Mouse (Mus musculus): ENCODE measurements around the gene Camkk1. TPM values are rescaled to one million over a fixed set of nuclear protein-coding genes. Genes with fewer than 3 reads are reported as not detected.

Gene Camkk1
- polyA plus RNA-seq, 1 experiment from 2014 or later, result 13.3 TPM

- Histone ChIP-seq H3K36me3 (no peaks in the 10 kb centered on the region), H3K4me1 (no peaks in the 10 kb centered on the region), H3K4me2 (replicated peaks) (no peak overlapping the region), H3K9ac (no peak overlapping the region), H3K4me3 (no peak overlapping the region), H3K9me3 (replicated peaks) (no peaks in the 10 kb centered on the region), H3K27ac (no peak overlapping the region), H3K27me3 (no peaks in the 10 kb centered on the region)
- no peak for ATAC-seq (ENCODE audit: low FRiP score)
- 69% methylated on average over 13 of the region's 13 CpGs for WGBS
Observed at GRCm38 (mm10) chr11:72997529-72998326, 21.1 kb upstream of the Camkk1 start.

GRCm38 (mm10) chr11:72998771-72999170 lies 20.0 kb upstream of the Camkk1 start, which contains the start of gene P2rx1:
P2rx1 (plus strand) TSS chr11:72999103.
- Histone ChIP-seq H3K36me3 (no peaks in the 10 kb centered on the region), H3K4me3 (no peak within 1 kb of the TSS), H3K9me3 (replicated peaks) (no peaks in the 10 kb centered on the region), H3K27ac (no peak within 1 kb of the TSS), H3K4me1 (no peaks in the 10 kb centered on the region), H3K27me3 (no peaks in the 10 kb centered on the region), H3K9ac (no peak within 1 kb of the TSS), H3K4me2 (replicated peaks) (no peak within 1 kb of the TSS)
- ATAC-seq (ENCODE audit: low FRiP score), result no peak
- 51% methylated on average over 8 of the region's 8 CpGs for WGBS

GRCm38 (mm10) chr11:73001029-73001428 lies 17.8 kb upstream of the Camkk1 start:
- Histone ChIP-seq H3K36me3 (no peaks in the 10 kb centered on the region), H3K27ac (no peak overlapping the region), H3K27me3 (no peaks in the 10 kb centered on the region), H3K4me1 (no peaks in the 10 kb centered on the region), H3K9me3 (replicated peaks) (no peaks in the 10 kb centered on the region), H3K9ac (no peak overlapping the region), H3K4me3 (no peak overlapping the region), H3K4me2 (replicated peaks) (no peak overlapping the region)
- no peak for ATAC-seq (ENCODE audit: low FRiP score)
- WGBS, result 13% methylated on average over 6 of the region's 6 CpGs

- no peaks in the 10 kb centered on the region for H3K36me3 ChIP-seq
- no peaks in the 10 kb centered on the region for H3K4me1 ChIP-seq
- 4% methylated on average over 2 of the region's 2 CpGs for WGBS
- no peak for ATAC-seq (ENCODE audit: low FRiP score)
- H3K27ac ChIP-seq, result no peak overlapping the region
- H3K9ac ChIP-seq, result no peak overlapping the region
- H3K4me3 ChIP-seq, result no peak overlapping the region
- no peak overlapping the region for H3K4me2 ChIP-seq (replicated peaks)
- H3K9me3 ChIP-seq (replicated peaks), result no peaks in the 10 kb centered on the region
- H3K27me3 ChIP-seq, result peaks cover 17% of the 10 kb centered on the region; the same call in 1 of the 2 replicates
Observed at GRCm38 (mm10) chr11:73006377-73006776, 12.4 kb upstream of the Camkk1 start.

GRCm38 (mm10) chr11:73007113-73007512 lies 11.7 kb upstream of the Camkk1 start:
- no peak for ATAC-seq (ENCODE audit: low FRiP score)
- 81% methylated on average over 3 of the region's 3 CpGs for WGBS

GRCm38 (mm10) chr11:73007698-73008481 lies 10.9 kb upstream of the Camkk1 start:
- H3K27me3 ChIP-seq, result peaks cover 17% of the 10 kb centered on the region; the same call in 1 of the 2 replicates
- no peaks in the 10 kb centered on the region for H3K36me3 ChIP-seq
- H3K9ac ChIP-seq, result no peak overlapping the region
- no peak for ATAC-seq (ENCODE audit: low FRiP score)
- no peak overlapping the region for H3K4me3 ChIP-seq
- no peaks in the 10 kb centered on the region for H3K4me1 ChIP-seq
- H3K27ac ChIP-seq, result no peak overlapping the region
- H3K9me3 ChIP-seq (replicated peaks), result no peaks in the 10 kb centered on the region
- no peak overlapping the region for H3K4me2 ChIP-seq (replicated peaks)
- 63% methylated on average over 11 of the region's 11 CpGs for WGBS

More at GRCm38 (mm10) chr11:73007113-73007512, 11.7 kb upstream of the Camkk1 start:
- no peaks in the 10 kb centered on the region for H3K9me3 ChIP-seq (replicated peaks)
- H3K4me3 ChIP-seq, result no peak overlapping the region
- H3K27ac ChIP-seq, result no peak overlapping the region
- H3K4me2 ChIP-seq (replicated peaks), result no peak overlapping the region
- H3K36me3 ChIP-seq, result no peaks in the 10 kb centered on the region
- peaks cover 17% of the 10 kb centered on the region; the same call in 1 of the 2 replicates for H3K27me3 ChIP-seq
- no peak overlapping the region for H3K9ac ChIP-seq
- no peaks in the 10 kb centered on the region for H3K4me1 ChIP-seq

GRCm38 (mm10) chr11:73008826-73009225 lies 10.0 kb upstream of the Camkk1 start:
- no peaks in the 10 kb centered on the region for H3K36me3 ChIP-seq
- no peak for ATAC-seq (ENCODE audit: low FRiP score)
- no peak overlapping the region for H3K27ac ChIP-seq
- no peaks in the 10 kb centered on the region for H3K9me3 ChIP-seq (replicated peaks)
- no peaks in the 10 kb centered on the region for H3K4me1 ChIP-seq
- no peak overlapping the region for H3K4me2 ChIP-seq (replicated peaks)
- H3K4me3 ChIP-seq, result no peak overlapping the region
- no peak overlapping the region for H3K9ac ChIP-seq
- WGBS, result 68% methylated on average over 2 of the region's 2 CpGs
- H3K27me3 ChIP-seq, result peaks cover 17% of the 10 kb centered on the region; the same call in 1 of the 2 replicates

GRCm38 (mm10) chr11:73009531-73010274 lies 9.1 kb upstream of the Camkk1 start:
- H3K27ac ChIP-seq, result no peak overlapping the region
- WGBS, result 57% methylated on average over 13 of the region's 13 CpGs
- no peak overlapping the region for H3K9ac ChIP-seq
- H3K4me3 ChIP-seq, result no peak overlapping the region
- peaks cover 17% of the 10 kb centered on the region; the same call in 1 of the 2 replicates for H3K27me3 ChIP-seq
- no peaks in the 10 kb centered on the region for H3K4me1 ChIP-seq
- ATAC-seq (ENCODE audit: low FRiP score), result no peak
- H3K4me2 ChIP-seq (replicated peaks), result no peak overlapping the region
- no peaks in the 10 kb centered on the region for H3K36me3 ChIP-seq
- no peaks in the 10 kb centered on the region for H3K9me3 ChIP-seq (replicated peaks)

- no peak for ATAC-seq (ENCODE audit: low FRiP score)
- H3K9ac ChIP-seq, result no peak overlapping the region
- no peak overlapping the region for H3K4me2 ChIP-seq (replicated peaks)
- WGBS, result 76% methylated on average over 5 of the region's 5 CpGs
- H3K4me1 ChIP-seq, result peaks cover 5% of the 10 kb centered on the region; the same call in 1 of the 2 replicates
- H3K36me3 ChIP-seq, result no peaks in the 10 kb centered on the region
- no peaks in the 10 kb centered on the region for H3K9me3 ChIP-seq (replicated peaks)
- peaks cover 25% of the 10 kb centered on the region for H3K27me3 ChIP-seq
- no peak overlapping the region for H3K27ac ChIP-seq
- H3K4me3 ChIP-seq, result no peak overlapping the region
Observed at GRCm38 (mm10) chr11:73013981-73014380, 4.8 kb upstream of the Camkk1 start.

- no peak overlapping the region for H3K4me3 ChIP-seq
- peaks cover 10% of the 10 kb centered on the region for H3K4me1 ChIP-seq
- no peak for ATAC-seq (ENCODE audit: low FRiP score)
- H3K4me2 ChIP-seq (replicated peaks), result no peak overlapping the region
- H3K27me3 ChIP-seq, result peaks cover 25% of the 10 kb centered on the region
- H3K9me3 ChIP-seq (replicated peaks), result no peaks in the 10 kb centered on the region
- H3K9ac ChIP-seq, result no peak overlapping the region
- H3K36me3 ChIP-seq, result no peaks in the 10 kb centered on the region
- WGBS, result 87% methylated on average over 4 of the region's 4 CpGs
- H3K27ac ChIP-seq, result no peak overlapping the region
Observed at GRCm38 (mm10) chr11:73014831-73015344, 3.9 kb upstream of the Camkk1 start.

GRCm38 (mm10) chr11:73015391-73016102 lies 3.3 kb upstream of the Camkk1 start:
- no peak for ATAC-seq (ENCODE audit: low FRiP score)
- WGBS, result 84% methylated on average over 5 of the region's 5 CpGs
- Histone ChIP-seq H3K27ac (no peak overlapping the region), H3K27me3 (peaks cover 29% of the 10 kb centered on the region), H3K4me2 (replicated peaks) (no peak overlapping the region), H3K4me1 (peaks cover 16% of the 10 kb centered on the region), H3K4me3 (no peak overlapping the region), H3K9me3 (replicated peaks) (no peaks in the 10 kb centered on the region), H3K9ac (no peak overlapping the region), H3K36me3 (no peaks in the 10 kb centered on the region)

All from hindbrain, embryonic 12.5 days (tissue).